In genomic region chr9:108452291-108452906, GRCm38 (mm10) we compare ENCODE assay signal across 1 mouse cellular context.
TF ChIP-seq lines count a peak whose summit lies in the region.

No protein-coding gene starts in this region.

TF ChIP-seq in MEL, 35 proteins besides CTCF, POLR2A, EP300 and RAD21 (continued from another document):
- TF ChIP-seq CHD1 (IDR thresholded peaks at IDR 0.05; ENCODE audit: low read depth, low read length) = peak; percentile 91; the same call in 1 of the 2 replicates
- TF ChIP-seq ELF1 (IDR thresholded peaks at IDR 0.05; ENCODE audit: low read depth, low read length) = no peak
- peak; percentile 55; the same call in 1 of the 2 replicates for TF ChIP-seq TCF12 (IDR thresholded peaks at IDR 0.05; ENCODE audit: low read depth, low read length)
- TF ChIP-seq SMC3 (IDR thresholded peaks at IDR 0.05; ENCODE audit: low read depth, low read length) = peak; percentile 42
- no peak for TF ChIP-seq E2F4 (IDR thresholded peaks at IDR 0.05; ENCODE audit: borderline replicate concordance, low read depth, low read length)
- TF ChIP-seq CHD2 (IDR thresholded peaks at IDR 0.05; ENCODE audit: low read length) = no peak
- TF ChIP-seq ZNF384 (IDR thresholded peaks at IDR 0.05; ENCODE audit: low read depth, low read length) = 0 out of 2 replicates have a peak, but pooled peaks have one; percentile 39
- peak; percentile 53 for TF ChIP-seq HCFC1 (IDR thresholded peaks at IDR 0.05; ENCODE audit: low read depth, low read length)
- 0 out of 2 replicates have a peak, but pooled peaks have one; percentile 31 for TF ChIP-seq RCOR1 (IDR thresholded peaks at IDR 0.05; ENCODE audit: low read depth, low read length)
- no peak for TF ChIP-seq KAT2A (conservative IDR thresholded peaks at IDR 0.05; ENCODE audit: low read depth, low read length)
- no peak for TF ChIP-seq MEF2A (IDR thresholded peaks at IDR 0.05; ENCODE audit: extremely low read depth, insufficient replicate concordance, low read depth, low read length, poor library complexity, severe bottlenecking)
- TF ChIP-seq SIN3A (IDR thresholded peaks at IDR 0.05; ENCODE audit: low read length) = peak; percentile 81
- TF ChIP-seq POLR2AphosphoS5 (IDR thresholded peaks at IDR 0.05; ENCODE audit: borderline replicate concordance, low read depth, low read length) = no peak
- peak; percentile 41; the same call in 1 of the 2 replicates for TF ChIP-seq MXI1 (IDR thresholded peaks at IDR 0.05; ENCODE audit: low read depth, low read length)
TF ChIP-seq in MEL: peak in this region for 15.
